Mouse (Mus musculus) mesoderm, embryonic 11.5 days (tissue): Measurements from ENCODE around the gene Plekhh3.
"Not testable (repeated sequence)": the region's sequence is repeated elsewhere in the genome, so short reads cannot be mapped to it uniquely, and the experiment has no call there.

Experiments
- DNase-seq: peaks from one replicate; pipeline ENCODE4 v3.0.0-alpha.2; 2012; ENCODE audit warnings: low read depth, low spot score

Plekhh3 gene

DNA sequence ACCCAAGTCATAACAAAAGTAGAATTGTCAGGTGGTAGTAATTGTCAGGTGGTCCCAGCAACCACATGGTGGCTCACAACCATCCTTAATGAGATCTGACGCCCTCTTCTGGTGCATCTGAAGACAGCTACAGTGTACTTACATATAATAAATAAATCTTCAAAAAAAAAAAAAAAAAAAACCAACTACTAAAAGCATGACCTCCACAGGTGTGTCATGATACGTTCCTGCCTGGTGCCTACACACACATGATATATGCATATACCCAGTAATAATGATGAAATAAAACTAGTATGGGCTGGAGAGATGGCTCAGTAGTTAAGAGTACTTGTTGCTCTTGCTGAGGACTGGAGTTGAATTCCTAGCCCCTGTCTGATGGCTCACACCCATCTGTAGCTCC is 20.1 kb downstream of the Plekhh3 start:
- no peak for DNase-seq

DNA sequence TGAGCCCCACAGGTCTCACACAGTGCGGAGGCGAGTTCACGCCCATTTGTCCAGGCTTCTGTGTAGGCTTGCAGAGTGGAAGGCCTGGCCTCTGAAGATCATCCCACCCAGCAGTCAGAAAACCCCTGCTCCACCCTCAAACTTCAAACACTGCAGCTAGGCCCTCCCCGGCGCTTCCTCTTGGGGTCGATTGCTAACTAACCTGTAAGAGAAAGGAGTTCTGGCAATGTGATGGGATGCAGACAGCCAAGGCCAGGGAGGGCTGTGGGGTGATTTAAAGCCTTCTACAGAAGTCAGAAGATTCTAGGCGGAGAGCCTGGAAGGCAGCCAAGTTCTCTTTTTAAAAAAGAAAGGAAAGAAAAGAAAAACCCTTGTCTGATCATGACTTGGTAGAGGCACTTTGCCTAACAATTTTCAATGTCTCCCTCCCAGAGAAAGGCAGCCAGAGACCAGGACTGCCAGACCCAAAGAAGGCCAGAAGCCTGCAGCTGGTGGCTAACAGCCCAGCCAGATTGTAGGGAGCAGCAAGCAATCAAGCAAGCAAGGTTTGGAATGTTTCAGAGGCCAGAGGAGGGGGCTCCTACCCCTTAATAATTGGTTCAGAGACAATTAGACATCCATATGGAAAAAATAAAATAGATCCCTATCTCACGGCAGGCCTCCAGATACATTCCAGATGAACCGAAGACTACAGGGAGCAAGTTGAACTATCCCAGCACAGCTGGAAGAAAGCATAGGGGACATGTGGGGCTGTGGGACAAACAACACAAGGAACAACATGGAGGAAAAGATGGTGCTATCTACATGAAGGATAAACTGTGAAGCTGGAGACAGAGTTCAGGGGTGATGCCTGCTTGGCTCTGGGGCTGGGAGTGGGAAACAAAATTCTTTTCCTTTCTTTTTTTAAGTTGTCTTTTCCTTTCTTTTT is 21.7 kb downstream of the Plekhh3 start:
- no peak for DNase-seq

DNA sequence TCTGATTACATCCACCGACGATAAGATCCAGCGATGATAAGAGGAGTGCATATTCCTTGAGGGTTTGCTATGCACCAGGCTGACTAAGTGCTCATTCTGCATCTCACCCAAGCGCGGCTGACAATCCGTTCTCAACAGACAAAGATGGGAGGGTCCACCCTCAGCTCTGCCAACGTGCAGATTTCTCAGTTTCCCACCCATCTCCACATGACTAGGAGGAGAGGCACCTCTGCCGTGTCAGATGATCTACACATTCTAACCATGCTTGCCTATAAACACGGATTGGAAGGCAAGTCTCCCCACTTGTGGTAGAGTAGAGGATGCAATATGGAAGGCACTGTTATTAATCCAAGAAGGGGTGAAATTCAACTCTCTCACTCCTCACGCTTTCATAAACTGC is 22.4 kb downstream of the Plekhh3 start:
- DNase-seq = no peak

DNA sequence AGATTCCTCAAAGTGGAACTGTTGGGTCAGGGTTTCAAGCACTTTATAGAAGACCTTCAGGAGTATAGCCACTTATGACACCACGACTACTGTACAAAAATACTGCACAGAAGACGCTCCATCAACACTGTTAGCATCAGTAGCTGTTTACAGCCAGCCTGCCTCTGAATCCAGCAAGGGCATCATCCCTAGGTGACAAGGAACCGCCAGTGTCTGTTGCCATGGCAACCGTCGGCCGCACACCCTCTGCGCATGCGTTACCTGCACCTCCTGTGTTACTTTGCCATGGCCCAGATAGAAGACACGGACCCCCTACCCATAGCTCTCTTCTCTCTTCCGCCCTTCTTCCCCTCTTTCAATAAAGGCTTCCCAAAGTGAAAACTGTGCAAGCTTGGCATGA is 24.8 kb downstream of the Plekhh3 start:
- DNase-seq = no peak

DNA sequence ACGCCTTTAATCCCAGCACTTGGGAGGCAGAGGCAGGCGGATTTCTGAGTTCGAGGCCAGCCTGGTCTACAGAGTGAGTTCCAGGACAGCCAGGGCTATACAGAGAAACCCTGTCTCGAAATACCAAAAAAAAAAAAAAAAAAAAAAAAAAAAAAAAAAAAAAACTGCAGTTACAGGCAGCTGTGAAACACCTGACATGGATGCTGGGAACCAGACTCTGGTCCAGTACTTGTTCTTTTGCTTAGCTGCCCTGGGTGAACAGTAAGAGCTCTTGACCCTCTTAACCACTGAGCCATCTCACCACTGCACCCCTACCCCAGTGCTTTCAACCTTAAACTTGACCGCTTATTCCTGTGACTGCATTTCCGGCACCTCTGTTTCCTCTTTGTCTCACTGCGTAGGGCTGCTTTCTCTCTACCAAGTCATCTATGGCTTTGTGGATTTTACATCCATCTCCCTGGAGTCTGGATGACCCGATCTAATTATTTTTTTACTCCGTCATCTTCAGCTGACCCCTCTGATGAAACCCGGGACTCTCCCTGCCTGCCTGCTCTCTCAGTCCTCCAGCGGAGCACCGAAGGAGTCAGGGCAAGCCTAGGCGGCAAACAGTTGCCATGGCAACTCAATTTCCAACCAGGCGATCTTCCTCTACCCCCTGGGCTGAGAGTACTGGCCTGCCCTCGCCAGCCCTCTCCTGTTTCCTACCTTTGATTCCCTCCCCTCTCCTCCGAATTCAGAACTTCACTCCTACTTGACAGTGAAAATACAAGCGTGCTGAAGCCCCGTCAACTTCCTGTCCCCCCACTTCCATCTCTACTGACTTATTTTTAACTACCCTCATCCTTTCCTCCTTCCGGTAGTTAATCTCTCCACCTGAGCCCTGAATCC is 27.6 kb downstream of the Plekhh3 start:
- peak; percentile 80 for DNase-seq

DNA sequence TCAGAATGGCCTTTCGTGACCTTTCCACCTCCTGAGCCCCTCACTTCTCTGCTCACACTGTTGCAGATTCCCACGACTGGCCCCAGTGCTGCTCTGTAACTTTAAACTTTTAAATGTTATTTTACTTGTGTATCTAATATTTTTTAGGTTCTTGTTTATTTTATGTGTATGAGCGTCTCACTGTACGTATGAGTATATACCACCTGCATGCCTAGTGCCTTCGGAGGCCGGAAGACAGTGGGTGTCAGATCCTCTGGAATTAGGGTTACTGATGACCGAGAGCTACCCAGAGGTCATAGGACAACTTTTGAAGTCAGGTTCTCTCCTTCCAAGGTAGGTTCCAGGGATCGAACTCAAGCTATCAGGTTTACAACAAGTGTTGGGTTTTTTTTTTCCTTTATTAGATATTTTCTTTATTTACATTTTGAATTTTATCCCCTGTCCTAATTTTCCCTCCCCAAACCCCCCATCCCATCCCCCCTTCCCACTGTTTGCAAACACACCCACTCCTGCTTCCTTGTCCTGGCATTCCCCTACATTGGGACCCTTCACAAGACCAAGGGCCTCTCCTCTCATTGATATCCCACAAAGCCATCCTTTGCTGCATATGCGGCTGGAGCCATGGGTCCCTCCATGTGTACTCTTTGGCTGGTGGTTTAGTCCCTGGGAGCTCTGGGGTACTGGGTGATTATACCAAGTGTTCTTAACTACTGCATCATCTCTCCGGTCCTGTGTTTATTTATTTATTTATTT is 28.8 kb downstream of the Plekhh3 start:
- DNase-seq = no peak

DNA sequence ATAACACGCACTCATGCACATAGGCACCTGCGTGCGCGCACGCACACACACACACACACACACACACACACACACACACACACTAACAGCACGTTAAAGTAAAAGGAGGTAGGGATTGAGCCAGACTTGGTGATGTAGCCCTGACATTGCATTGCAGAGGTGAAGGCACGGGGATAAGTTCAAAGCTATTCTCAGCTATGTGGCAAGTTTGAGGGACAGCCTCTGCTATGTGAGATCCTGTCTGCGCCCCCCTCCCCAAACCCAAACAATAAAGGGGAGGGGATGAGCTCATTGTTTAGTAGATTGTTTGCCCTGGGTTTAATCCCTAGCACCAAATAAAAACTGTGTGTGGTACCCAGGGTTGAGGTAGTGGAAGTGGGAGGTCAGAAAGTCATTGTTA is 30.1 kb downstream of the Plekhh3 start:
- DNase-seq = no peak

DNA sequence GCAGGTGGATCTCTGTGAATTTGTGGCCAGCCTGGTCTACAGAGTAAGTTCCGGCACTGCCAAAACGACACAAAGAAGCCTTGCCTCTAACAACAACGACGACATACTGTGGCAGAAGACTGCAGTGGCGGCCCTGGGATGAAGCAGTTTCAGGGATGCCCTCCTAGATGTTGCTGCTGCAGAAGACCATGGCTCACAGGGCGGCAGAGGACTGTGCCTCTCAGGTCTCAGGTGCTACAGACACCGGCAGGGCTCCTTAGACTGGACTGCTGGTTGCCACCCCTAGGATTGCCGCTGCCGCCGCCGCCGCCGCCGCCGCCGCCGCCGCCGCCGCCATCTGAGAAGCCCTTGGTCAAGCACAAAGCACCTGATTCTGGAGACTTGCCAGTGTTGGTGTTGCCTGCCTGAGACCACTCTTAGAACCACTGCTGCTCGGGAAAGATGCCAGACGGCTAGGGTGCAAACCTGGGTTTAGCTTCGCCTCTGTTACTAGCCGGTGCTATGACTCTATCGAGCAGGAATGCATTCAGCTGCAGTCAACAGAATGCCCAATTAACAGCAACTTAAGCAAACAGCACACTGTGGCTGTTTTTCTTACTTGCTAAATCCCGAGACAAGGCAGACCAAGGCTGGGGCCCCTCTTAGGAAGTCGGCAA is 30.9 kb downstream of the Plekhh3 start:
- no peak for DNase-seq

DNA sequence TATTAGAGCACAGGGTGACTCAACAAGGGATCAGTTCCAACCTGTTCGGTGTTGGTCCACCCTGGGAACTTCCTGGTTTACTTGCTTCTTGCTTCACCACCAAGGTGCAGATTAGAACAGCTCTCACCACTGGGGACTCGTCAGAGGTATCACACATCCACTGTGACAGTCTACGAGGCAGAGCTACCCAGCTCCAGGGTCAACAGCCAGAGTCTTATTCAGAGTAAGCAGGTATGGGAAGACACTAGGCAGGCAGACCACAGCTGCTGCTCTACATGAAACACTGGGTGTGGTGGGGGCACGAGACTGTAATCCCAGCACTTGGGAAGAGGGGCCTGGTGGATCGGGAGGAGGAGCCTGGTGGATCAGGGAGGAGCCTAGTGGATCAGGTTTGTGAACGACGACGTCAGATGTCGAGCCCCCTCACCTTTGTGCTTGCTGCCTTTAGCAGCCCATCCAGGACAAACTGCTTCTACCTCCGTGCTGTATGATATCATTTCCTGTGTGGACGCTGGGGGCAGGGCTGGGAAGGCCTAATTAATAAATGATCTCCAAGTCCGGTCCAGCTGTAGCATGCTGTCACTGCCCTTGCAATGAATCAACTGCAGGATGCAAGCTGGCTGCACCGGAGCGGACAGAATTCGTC is 32.5 kb downstream of the Plekhh3 start:
- DNase-seq = peak; percentile 73

DNA sequence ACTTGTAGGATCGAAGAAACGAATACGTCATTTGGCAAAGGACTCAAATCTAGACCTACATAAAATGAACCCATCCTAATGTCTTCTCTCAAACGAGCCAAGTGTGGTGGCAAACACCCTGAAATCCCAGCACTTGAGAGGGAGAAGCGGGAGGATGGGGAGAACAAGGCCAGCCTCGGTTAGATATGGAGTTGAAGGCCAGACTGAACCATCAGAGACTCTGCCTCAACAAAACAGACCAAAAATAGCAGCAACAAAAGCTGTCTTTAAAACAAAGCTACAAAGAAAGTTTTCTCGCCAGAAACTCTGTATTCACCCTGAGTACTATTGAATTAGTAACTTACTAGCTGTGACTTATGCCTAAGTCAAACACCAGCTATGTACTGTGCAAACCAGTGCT is 34.2 kb downstream of the Plekhh3 start:
- DNase-seq = no peak

DNA sequence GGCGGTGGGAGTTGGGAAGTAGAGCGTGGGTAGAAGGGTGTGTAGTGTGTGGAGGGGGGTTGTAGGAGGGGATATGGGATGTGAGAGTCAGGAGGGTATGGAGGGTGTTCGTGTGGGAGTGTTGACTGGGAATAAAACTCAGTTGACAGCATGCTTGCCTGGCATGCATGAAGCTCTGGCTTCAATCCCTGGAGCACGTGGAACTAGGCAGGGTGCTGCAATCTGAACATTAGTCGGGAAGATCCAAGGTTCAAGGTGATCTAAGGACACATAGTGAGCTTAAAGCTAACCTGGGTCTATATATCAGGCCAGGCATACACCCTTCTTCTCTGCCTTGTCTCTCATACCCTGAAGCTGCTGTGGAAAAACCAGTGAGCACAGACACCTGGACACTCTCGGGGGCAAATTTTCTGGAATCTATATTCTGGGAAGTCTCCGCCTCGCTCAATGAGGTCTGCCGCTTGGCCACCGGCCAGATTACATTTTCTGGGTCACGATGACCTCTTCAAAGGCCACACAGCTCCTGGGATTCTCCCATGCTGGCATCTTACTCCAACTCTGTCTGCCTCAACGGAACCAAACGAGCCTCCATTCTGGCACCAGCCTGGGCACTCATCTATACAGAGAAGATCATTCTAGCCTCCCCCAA is 36.8 kb downstream of the Plekhh3 start:
- DNase-seq = no peak

DNA sequence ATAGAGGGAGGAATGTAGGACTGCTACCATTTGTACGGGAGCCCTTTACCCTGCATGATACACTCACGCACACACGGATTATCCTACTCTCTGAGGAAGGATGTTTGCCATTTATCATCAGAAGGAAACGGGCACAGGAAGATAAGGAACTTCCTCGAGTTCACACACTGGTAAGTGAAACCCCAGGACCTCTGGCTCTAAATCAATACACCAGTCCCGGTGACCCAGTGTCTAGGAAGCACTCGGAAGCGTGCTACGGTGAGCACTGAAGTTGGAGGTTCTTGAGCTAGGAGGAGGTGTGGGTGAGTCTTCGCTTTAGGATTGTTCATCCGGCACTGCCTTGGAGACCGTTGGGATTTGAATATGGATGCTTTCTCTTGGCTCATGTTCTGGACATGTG is 38.1 kb downstream of the Plekhh3 start:
- no peak for DNase-seq

DNA sequence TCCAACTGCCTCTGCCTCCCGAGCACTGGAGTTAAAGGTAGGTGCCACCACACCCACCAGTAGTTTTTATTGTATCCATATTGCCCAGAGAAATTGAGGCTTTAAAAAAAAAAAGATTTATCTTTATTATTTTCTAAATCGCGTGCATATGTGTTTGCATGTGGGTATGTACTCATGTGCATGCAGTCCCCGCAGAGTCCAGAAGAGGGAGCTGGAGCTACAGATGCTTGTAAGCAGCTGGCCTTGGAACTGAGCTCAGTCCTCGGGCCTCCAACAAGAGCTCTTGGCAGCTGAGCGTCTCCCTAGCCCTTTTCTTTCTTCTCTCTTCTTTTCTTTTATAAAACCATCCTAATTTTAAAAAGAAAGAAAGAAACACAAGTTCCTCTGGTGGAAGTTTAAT is 39.5 kb downstream of the Plekhh3 start:
- peak; percentile 56 for DNase-seq

DNA sequence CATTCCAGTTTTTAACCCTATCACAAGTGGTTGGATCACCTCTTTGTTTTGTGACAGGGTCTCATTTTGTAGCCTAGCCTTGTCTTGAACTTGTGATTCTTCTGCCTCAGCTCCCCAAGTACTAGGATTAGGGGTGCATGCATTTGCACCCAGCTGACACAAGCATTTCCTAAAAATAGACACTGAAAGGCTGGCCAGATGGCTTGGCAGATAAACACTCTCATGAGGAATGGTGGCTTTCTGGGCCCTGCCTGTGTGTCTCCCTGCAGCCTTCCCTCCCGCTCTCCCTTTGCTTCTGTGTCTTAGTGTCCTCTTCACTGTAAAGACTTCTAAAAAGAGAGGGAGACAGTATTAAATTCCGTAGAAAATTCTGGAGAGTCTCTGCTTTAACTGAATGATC is 40.0 kb downstream of the Plekhh3 start:
- DNase-seq = no peak

DNA sequence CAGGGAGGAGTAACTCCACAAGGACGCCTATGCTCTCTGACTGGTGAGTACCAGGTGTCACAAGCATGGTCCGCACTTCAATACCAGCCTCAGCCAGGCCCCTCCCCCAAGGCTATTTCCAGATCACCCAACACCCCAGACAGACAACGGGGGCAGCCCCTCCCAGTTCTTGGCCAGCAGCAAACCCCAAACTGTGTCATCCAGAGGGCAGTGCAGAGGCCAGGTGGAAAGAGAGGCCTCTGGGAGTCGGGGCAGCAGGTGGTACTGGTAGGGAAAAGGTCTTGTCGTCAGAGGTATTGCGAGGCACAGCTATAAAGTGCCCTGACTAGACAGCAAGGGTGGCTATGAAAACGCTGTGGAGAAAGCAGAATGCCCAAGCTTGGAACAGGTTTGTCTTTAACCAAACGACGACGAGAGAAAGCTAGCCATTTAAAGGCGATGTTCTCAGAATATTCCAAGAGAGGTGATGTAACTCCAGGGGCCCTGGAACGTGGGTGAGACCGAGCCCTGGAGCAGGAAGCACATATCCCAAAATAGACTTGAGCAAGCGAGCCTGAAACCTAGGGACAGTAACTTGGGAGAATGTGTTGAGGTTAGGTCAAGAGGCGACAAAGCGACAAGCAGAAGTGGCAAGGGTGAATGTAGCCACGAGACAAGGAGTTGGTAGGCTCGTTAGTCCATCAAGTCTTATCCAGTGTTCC is 40.9 kb downstream of the Plekhh3 start:
- DNase-seq = no peak

DNA sequence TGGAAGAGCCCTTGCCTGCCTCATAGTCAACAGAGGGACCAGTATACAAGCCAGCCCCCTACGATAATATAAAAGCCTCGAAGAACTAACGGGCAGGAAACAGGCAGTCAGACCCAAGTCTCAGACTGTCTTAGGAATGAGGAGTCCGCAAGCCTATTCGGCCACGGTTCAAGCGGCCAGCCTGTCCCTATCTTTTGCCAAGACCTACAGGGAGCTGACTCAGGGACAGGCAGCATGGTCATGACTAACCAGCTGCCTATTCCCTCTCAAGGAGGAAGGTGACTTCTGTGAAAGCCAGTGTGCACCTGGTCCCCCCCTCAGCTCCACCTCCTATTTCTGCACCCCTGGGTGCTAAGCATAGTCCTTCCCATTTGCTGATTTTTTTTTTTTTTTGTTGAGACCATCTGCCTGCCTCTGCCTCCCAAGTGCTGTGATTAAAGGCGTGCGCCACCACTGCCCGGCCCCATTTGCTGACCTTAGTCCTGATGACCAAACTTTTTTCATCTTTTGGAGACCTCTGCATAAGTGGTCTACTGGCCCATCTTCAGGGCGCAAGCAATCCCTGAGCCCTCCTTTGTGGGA is 42.1 kb downstream of the Plekhh3 start:
- no peak for DNase-seq

DNA sequence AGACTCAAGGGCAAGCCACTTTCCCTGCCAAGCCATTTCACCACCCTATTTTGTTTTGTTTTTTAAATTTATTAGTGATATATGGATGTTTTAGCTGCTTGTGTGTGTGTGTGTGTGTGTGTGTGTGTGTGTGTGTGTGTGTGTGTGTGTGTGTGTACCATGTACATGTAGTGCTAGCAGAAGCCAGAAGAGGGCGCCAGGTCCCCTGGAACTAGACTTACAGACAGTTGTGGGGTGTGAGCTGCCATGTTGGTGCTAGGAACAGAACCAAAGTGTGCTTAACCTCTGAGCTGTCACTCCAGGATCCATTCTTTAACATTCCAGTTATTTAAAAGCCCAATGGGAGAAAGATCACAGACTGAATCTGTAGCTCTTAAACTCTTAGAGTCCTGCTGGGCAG is 44.1 kb downstream of the Plekhh3 start:
- no peak for DNase-seq

DNA sequence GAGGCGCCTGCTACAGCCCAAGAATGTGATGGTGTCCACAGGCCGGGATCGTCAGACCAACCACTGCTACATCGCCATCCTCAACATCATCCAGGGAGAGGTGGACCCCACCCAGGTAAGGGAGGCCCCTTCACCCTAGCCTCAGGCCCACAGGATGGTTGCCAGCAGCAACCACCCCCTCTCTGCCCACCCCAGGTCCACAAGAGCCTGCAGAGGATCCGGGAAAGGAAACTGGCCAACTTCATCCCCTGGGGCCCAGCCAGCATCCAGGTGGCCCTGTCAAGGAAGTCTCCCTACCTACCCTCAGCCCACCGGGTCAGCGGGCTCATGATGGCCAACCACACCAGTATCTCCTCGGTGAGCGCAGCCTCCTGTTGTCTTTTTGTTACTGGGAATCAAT is 46.1 kb downstream of the Plekhh3 start:
- DNase-seq = not testable (repeated sequence)

DNA sequence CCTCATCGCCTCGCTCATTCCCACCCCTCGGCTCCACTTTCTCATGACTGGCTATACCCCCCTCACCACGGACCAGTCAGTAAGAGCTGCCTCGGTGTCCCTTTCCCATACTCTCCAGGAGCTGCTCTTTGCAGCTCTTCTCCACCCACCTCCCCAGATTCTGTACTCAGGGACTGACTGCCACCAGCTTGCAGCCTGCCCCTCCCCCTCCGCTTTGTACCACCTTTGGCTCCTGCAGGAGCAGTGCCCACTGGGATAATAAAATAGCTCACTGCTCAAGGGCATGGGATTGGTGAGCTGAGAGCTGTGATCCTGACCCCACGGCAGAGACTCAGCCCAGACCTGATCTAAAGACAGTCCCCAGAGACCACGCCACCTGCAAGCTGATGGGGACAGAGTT is 46.7 kb downstream of the Plekhh3 start:
- DNase-seq = not testable (repeated sequence)
